Mouse (Mus musculus) spleen, adult 12 weeks (tissue): Measurements from ENCODE around the gene Myo1b.

Source experiments
- DNase-seq: peaks from one replicate; pipeline ENCODE4 v3.0.0; 2022; ENCODE audit warnings: low spot score

Gene Myo1b

DNA sequence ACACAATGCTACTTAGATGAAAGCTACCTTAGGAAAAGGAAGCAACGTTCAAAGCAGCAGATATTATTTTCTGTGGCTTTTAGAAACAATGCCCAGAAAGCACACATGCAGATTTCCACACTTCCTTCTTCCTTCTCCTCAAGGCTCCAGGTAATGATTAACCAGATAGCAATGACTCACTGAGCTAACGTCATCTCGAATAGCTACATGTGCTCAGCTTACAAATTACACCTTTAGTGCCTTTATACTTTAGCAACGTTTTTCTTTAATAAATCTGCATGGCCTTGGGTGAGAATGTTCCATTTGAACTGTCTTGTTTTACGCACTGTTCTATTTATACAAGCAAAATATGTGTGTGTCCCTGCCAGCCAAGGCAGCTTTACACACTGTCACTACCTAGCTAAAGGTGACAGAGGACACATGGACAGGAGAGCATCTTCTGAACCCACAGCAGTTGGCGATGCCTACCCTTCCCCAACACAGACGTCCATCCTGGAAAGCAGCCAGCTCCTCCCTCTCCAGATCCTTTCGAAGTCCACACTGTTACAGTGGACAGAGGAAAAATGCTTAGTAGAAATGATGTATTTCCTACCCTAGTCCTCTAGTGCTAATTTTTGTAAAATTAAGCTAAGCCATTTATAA is 66.2 kb downstream of the Myo1b start:
- no peak for DNase-seq

DNA sequence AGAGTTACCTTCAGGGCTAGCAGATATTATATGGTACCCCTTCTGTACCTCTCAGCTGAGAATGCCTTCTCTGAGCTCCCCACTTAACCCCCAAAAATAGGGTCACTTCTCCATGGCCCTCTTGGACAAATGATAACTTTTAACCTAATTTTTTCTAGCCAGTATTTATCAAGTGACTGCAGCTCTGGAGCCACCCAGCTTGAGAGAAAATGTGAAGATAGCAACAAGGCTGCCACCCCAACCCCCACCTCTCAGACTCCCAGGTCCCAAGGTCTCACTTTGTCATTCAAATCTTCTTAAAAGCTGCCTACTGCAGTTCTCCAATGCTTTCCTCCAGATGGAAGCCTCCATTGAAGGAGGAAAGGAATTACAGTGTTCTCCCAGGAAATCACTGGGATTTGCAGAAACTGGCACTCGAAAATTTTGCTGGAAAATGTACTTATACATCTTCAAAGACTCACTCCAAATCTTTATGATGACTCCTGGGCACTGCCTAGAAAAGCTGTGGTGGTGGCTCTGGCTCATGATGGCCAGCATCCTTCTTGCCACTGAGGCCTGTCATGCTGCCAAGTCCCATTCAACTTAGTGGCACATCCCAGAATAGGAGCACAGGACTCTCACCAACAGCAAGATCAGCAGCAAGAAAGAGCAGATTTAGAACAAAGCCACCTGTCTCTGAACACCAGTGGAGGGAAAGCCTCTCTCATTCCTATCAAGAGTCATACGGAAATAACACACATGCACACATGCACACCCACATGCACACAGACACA is 70.4 kb downstream of the Myo1b start:
- DNase-seq: no peak

DNA sequence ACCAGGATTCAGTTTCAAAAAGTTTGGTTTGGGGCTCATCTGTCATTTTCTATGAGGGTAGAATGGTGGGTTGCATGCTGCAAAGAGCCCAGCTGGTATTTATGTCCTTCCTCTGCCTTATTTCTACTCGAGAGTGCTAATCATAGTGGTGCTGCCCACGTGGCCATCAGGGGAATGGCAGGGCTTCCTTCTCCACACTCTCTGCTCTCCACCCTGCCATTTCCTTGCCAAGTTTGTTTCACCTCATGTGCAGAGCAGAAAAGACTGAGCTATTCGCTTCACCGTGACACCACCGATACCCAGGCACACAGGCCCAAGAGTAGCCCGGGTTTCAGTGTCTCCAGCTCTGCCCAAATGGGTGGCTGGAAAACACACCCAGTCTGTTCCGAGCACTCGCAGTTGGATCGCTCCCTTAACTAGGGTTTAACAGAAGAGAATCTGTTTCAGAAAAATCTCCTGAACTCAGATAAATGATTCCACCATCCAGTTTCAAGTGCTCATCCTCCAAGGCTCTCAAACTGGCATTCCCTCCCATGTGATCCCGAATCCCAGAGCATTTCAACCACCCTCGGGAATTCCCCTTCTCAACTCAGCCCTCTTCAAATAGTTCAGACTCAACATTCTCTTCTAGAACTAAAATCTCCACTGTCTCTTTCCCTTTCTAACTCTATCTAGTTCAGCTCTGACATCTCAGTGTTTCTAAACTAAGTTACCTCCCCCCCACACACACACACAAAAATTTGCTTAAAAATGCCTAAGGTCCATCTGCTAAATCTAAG is 77.8 kb downstream of the Myo1b start:
- DNase-seq: no peak

DNA sequence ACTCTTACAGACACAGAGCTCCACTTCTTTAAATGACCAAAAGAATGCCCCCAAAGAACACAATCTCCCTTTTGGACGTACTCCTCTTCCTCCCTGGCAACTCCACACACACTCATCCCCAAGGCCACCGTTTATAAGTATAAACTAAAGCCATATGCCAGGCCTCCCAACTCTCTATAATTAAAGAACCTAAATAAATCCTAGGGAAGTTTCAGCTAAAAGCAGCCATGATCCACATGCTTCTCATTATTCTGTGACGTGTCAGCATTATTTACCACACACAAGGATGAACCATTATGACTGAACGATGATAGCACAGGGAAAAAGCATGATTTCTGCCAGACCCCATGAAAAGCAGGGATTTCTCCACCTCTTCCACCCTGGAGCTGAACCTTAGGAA is 78.6 kb downstream of the Myo1b start:
- no peak for DNase-seq

DNA sequence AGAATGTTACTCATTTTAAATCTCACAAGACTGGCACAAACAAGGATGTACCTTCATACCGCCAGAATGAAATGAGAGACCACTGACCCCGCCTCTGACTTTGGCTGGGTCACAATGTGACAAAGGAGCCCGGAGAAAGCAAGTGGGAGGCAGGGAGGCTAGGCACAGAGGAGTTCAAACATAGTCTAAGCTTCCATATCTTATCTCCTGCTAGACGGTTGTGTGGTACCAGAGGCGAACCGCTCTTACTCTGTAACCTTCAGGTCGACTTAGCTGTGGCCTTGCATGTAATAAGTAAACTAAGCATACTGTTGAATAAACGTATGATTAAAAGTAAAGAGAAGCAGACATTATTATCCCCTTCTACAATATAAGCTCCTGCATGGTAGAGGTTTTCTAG is 80.1 kb downstream of the Myo1b start:
- no peak for DNase-seq

DNA sequence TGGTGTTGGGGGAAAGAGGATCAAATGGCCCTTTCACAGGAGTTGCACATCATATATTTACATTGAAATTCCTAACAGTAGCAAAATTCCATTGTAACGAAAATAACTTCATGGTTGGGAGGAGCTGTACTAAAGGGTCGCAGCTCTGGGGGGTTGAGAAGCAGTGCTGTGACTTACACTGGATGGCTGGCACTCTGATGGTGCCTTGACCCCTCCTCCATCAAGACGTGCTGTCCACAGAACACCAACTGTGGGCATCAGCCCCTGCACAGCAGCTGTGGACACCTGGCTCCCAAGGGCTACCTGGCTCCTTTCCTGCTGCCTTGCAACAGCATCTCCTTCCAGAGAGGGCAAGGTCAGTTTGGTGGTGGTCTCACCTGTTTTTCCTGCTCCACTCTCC is 81.8 kb downstream of the Myo1b start:
- DNase-seq: no peak

DNA sequence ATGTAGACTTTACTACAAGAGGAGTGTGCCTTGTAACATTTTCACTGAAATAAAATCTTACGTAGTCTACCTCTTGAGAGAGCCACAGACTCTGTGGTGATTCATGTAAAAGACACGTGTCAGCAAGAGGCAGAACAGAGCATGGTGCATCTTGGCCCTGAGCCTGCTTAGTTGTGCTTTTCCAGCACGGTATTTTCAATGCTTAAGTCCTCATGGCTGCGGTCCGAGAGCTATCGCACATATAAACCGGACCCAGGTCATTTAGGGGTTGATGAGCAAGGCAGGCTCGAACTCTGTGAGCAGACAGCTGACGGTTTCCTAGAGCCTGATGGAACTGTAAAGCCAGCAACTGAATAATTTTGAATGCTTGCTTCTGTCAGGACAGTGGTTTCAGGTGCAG is 86.5 kb downstream of the Myo1b start:
- no peak for DNase-seq

DNA sequence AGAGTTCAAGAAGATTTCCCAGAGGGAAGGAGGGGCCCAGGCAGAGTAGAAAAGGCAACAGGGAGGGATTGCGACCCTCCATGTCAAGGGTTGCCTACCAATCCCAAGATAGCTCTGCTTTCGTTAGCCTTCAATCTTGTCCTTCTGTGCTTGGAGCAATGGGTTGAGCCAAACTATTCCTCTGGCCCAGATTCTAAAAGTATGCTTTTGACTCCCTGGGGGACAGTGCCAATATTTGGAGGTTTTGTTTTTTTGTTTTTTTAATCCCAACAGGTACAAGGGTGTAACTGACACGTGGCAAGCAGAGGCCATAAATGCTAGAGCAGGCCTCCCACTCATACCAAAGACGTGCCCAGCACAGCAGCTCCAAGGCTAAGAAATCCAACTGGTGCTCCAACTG is 93.3 kb downstream of the Myo1b start:
- no peak for DNase-seq

DNA sequence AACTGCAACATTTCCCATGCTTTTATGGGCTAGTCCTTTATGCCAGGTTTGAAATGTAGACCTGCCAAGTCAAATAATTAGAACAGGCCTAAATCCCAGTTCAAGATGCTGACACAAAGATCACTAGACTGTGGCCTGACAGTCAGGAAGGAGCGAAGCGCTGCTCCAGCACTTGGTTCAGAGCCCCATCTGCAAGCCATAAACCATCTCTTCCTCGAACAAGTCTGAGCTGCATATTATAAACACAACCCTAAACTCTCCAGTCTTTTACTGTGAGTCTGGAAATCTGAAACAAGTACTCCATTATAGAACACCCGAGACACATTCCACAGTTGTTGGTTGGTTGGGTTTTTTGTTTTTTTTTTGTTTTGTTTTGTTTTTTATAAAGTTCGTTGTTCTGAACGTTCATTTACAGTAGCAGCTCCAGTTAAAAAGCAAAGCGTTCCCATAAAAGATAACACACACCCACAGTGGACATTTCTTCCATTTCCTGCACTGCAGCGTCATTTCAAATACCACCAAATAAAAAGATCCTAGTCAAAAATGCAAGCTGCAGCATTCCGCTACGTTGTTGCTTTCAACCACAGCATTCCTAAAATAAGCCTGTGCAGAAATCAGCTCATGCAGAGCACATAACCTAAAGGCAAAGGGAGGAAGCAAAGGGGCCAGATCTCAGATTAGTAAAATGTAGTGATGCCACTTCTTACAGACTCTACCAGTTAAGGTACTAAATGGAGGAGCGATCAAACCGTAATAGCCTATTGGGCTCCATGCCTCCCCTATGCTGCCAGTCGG is 94.0 kb downstream of the Myo1b start:
- DNase-seq: no peak

DNA sequence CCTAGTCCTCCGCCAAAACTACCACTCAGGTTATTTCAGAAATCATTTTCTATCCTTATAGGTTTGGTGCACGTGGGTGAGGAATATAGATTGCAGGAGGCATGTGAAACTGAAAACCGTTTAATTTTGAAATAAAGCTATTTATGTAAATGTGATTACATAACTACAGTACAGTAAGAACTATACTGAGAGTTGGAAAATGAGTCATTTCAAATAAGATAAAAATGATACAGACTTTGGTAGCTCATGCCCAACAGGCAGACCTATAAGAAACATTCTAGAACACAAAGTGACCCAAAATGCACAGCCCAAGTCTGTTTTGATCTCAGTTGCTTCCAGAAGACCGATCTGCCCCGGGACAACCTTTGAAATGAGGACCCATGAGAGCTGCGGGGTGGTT is 95.4 kb downstream of the Myo1b start:
- no peak for DNase-seq

DNA sequence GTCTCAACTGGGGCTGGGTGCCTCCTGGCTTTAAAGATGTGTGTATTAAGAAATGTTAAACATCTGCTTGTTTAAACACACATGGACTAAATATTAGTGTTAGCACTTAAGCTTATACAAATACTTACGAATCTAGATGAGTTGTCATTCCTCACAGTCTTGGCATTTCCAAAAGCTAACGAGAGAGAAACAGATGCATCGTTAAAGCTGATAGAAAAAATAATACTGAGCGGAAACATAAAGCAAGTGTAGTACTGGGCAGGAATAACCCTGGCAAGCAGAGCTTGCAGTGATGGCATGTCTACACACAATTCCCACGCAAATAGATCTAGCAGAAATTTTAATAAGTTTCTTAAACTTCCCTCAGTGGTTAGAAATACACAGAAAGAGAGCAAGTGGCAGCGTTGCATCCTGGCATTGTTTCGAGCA is 95.8 kb downstream of the Myo1b start:
- DNase-seq: no peak

DNA sequence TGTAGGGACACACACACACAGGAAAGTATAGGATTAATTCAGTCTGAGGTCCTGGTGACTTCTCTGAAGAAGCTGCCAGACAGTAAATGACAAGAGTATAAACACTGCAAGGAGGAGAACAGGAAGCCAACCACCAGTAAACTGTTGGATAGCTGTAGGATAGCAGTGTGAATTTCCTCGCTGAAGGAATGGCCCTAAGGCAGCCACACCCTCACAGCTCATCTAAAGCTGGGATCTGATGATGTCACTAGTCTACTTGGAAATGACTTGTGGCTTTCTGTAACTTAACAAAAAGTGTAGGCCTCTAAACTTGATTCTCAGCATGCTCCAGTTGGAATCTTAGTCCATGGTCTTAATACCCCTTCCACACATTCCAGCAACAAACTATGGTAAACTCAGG is 100.2 kb downstream of the Myo1b start:
- no peak for DNase-seq

DNA sequence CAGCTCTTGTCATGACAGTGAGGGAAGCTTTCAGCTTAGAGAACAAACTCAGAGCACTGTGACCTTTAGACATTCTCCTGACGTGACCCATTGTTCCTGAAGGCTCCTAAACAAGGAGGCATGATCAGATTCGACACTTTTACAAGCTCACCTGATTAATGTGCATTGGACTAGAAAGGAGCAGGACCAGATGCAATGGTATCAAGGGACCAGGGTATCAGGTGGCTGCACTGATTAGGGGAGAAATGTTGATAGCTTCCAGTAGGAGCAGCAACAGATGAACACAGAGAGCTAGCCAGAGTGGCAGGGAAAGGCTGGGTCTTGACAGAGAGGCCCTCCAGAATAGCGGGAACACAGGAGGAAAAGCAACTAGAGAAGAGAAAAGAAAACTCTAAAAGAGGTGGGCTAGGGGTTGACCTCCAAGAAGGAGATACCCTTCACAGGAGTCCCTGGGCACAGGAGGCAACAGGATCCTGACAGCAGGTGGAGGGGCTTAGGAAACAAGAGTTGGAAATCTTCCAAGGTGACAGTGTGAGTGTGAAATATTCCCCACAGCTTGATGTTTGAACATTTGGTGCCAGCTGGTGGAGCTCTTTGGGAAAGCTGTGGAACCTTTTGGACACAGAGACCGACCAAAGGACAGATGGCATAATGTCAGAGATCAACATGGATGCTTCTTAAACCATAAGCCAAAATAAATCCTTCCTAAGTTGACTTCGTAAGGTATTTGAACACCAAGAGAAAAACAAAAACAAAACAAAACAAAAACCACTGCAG is 100.8 kb downstream of the Myo1b start:
- DNase-seq: no peak

DNA sequence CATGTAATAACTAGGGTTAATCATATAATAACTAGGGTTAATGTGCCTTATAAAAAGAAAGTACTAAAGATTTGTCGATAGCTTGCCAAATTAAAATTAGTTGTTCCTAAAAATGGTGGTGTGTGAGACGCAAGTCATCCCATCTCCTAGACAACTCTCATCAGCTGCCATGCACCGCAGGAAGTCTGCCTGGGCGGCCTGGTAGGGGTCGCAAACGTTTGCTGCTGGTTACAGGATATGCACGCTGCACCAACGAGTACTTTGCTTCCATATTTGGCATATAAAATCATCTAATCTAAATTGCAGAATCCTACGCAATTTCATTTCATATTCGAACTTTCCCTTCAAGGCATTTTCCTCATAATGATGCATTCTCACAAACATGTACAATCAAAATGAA is 107.0 kb downstream of the Myo1b start:
- DNase-seq: no peak

DNA sequence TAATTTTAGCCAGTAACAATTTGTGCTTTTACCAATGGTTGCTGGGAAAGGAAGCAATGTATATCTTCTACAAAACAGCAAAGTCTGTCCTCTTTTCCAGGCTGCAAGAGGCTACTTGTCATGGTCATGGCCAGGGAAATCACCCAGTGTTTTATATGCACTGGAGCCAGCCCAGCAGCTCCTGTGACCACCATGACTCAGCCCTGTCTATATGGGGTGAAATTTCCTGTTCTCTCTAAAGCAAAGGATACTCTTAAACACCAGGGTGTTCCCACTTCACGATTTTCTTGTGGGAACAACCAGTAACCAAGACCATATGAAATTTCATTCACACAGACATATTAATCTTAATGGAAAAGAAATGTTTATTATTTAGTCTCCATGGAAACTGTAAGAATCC is 107.6 kb downstream of the Myo1b start:
- DNase-seq: no peak

DNA sequence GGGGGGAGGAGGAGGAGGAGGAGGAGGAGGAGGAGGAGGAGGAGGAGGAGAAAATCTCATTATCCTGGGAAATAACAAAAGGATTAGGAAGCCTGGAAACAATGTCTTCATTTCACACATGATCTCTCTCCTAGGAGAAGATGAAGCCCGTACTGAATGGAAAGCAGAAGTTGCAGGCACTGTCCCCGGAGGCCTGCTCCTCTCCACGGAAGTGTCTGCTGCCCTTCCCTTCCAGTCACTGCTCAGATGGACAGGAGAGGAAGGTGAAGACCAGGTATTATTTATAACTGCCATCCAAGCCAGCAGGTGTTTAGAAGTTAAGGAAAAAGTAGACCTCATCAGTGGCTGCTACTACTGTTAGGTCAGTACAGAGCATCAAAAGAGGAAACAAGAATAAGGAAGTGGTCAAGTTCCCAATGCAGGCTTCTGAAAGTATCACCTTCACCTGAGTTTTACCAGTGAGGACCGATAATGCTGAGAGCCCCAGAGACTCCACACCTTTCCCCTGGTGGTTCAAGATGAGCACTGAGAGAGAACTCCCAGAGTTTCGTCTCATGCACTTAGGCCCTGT is 110.7 kb downstream of the Myo1b start:
- DNase-seq: no peak

DNA sequence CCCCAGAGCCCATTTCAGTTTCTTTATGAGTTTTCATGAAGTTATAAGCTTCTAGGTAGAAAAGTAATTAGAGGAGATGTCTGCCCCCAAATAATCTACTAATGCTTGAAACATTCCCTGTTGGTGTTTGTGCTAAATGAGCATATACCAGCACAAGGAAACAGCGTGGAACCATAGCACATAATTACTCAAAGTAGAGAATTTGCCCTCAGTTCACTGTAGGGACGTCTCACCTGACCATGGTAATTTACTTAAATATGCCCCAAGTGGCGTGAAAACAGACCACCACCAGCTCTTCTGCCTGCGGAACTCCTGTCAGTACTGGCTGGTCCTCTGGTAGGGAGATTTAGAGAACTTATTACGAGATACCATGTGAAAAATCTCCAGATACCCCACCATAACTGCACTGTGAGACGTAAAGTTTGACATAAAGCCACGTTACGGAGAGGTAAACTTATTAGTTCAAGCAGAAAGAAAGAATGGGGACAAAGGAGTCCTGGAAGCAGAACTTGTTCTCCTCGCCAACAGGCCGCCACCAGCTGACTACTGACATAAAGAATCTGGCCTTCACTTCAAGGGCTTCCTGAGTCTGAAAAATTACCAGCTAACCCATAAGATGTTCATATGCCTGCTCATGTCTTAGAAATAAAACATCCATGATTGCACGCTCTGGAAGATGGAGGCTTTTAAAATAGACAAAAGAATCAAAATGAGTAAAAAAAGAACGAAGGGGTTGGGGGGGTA is 111.4 kb downstream of the Myo1b start:
- DNase-seq: no peak

DNA sequence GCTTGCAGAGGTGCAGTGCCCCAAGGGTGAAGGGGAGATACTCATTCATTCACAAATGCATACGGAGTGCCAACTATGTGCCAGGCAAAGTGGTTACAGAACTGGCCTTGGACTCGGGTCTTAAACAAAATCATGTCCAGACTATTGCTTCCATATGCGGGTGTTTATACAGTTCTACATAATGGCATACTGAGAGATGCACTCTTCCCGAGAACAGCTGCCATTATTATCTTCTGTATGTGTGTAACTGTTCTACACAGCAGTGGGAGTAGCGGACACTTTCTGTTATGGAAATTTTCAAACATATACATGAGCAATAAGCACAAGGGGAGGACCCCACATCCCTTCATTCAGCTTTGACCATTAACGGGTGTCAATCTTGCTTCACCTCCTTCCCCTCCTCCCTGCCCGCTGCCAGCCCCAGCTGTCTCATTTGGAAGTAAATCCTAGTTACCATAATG is 117.8 kb downstream of the Myo1b start:
- no peak for DNase-seq

DNA sequence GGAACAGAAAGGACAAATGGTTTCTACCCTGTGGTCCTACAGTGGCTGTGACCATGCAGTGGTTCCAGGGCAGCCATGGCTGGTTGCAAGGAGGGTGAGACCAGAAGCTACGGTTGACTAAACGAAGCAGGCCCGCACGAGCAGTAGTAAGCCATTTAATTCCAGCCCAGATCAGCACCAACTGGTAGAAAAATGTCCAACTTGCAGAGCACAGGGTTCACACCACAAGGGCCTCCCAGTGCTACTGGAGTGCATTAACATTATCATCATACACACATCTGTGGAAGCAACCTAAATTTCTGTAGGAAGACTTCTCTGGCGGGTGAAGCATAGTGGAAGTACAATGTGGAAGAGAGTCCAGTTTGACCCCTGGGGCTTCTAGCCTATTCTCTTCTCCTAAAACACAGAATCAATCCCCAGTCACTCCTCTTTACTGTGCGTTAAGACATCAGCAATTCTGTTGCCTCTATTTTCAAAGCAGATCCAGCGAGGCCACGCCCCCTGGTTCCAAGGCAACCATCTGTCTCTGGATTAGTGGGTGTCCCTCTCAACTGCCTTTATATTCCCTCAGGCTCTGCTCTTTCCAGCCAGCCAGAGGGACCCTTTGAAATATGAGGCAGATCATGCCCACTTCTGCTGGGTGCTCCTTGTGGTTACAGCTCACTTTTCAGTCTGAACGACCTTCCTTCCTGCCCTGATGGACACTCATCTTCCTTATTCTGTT is 120.1 kb downstream of the Myo1b start:
- DNase-seq: no peak

DNA sequence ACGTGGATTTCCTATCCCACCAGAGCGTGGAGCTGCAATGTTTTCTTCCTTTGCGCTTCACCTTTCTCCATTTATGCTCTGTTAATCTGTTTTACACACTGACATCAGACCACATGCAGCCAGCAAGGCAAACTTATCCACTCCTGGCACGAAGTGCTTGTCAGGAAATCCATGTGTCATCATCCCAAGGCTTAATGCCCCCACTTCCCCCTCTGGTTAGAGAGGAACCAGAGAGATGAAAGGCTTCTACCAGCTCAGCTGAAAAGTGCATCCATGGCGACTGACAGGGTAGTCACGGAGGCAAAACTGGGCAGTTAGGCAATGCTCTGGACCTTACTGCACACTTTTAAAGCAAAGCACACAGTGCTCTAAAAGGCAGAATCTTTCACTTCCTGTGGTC is 126.6 kb downstream of the Myo1b start:
- DNase-seq: no peak
